Mouse (Mus musculus) layer of hippocampus, adult 2 months (tissue): ENCODE data around the gene Ccnd1. TPM values are rescaled to one million over a fixed set of nuclear protein-coding genes. Genes with fewer than 3 reads are reported as not detected.
"Not testable (repeated sequence)": the region's sequence is repeated elsewhere in the genome, so short reads cannot be mapped to it uniquely, and the experiment has no call there.

Experiments
- DNase-seq, 2 experiments: peaks; one replicate each; pipeline ENCODE4 v3.0.0; 2022; ENCODE audit warnings: low spot score in 2 of 2
- H3K27ac ChIP-seq: fragments of 200-600 bp; 2 replicates; pipeline ENCODE4 v1.8.1; 2022
- H3K4me3 ChIP-seq: fragments of 200-600 bp; 2 replicates; pipeline ENCODE4 v1.8.1; 2022; ENCODE audit warnings: mild to moderate bottlenecking
- CTCF ChIP-seq: fragments of 200-600 bp; conservative IDR thresholded peaks from 2 replicates; pipeline ENCODE4 v1.8.1; 2022; ENCODE audit warnings: antibody characterized with exemption, mild to moderate bottlenecking, moderate library complexity
- total RNA-seq, 2 experiments: library from RNA; stranded (reverse); gene quantifications; 2 replicates each; pipeline ENCODE4 v1.2.3; 2021

Gene Ccnd1
- total RNA-seq, 2 experiments from 2014 or later = 43.7 to 48.3 TPM

- no peak for TF ChIP-seq CTCF
- H3K27ac ChIP-seq = no peak overlapping the region
- no peak for DNase-seq
- no peak overlapping the region; the same call in 1 of the 2 replicates for H3K4me3 ChIP-seq
These were observed 45.0 kb downstream of the Ccnd1 start for GRCm38 (mm10) chr7:144894706-144895105.

GRCm38 (mm10) chr7:144894191-144894590, 45.5 kb downstream of the Ccnd1 start:
- DNase-seq = peak in 1 of 2 experiments; percentile 44
- Histone ChIP-seq H3K27ac (no peak overlapping the region), H3K4me3 (no peak overlapping the region)
- TF ChIP-seq CTCF = peak; percentile 78

- H3K4me3 ChIP-seq = no peak overlapping the region
- peak; percentile 35; the same call in 1 of the 2 replicates for TF ChIP-seq CTCF
- peak overlapping the region; percentile 33; the same call in 1 of the 2 replicates for H3K27ac ChIP-seq
- no peak for DNase-seq
These were observed 47.4 kb downstream of the Ccnd1 start for GRCm38 (mm10) chr7:144892322-144892721.

GRCm38 (mm10) chr7:144891863-144892262, 47.9 kb downstream of the Ccnd1 start:
- DNase-seq = peak in 1 of 2 experiments; percentile 49
- TF ChIP-seq CTCF = no peak
- peak overlapping the region; percentile 33; the same call in 1 of the 2 replicates for H3K27ac ChIP-seq

GRCm38 (mm10) chr7:144890661-144891060, 49.1 kb downstream of the Ccnd1 start:
- H3K27ac ChIP-seq, H3K4me3 ChIP-seq, DNase-seq: not testable (repeated sequence)
- peak; percentile 41 for TF ChIP-seq CTCF

More at GRCm38 (mm10) chr7:144891863-144892262, 47.9 kb downstream of the Ccnd1 start:
- H3K4me3 ChIP-seq = no peak overlapping the region

- no peak for TF ChIP-seq CTCF
- Histone ChIP-seq H3K27ac (no peak overlapping the region), H3K4me3 (no peak overlapping the region)
- DNase-seq = no peak
These were observed 51.0 kb downstream of the Ccnd1 start for GRCm38 (mm10) chr7:144888564-144889299.

- Histone ChIP-seq H3K4me3 (no peak overlapping the region), H3K27ac (no peak overlapping the region)
- peak; percentile 52 for TF ChIP-seq CTCF
- DNase-seq = no peak
These were observed 52.1 kb downstream of the Ccnd1 start for GRCm38 (mm10) chr7:144887672-144888071.

- no peak for TF ChIP-seq CTCF
- DNase-seq = no peak
- no peak overlapping the region for H3K4me3 ChIP-seq
These were observed 56.6 kb downstream of the Ccnd1 start for GRCm38 (mm10) chr7:144883106-144883505.

More at GRCm38 (mm10) chr7:144883106-144883505, 56.6 kb downstream of the Ccnd1 start:
- no peak overlapping the region for H3K27ac ChIP-seq

Other genes starting within 250 kb of the Ccnd1 start
- 1 to 10 TPM; 2.7 to 3.5 TPM for gene Ano1, start 188.0 kb downstream of the Ccnd1 start, total RNA-seq
- gene Fgf3, start 101.8 kb downstream of the Ccnd1 start, total RNA-seq = under 1 TPM in 1 of 2 experiments, not detected in 1; 0.31 TPM
- gene Fgf4, start 92.6 kb downstream of the Ccnd1 start, total RNA-seq = not detected
- gene Fgf15, start 43.4 kb downstream of the Ccnd1 start, total RNA-seq = not detected
- gene LTO1, start 24.8 kb downstream of the Ccnd1 start, total RNA-seq = 10 to 100 TPM; 26.2 to 33.8 TPM